Mouse (Mus musculus): ENCODE data around the gene Mcat. TPM values are rescaled to one million over a fixed set of nuclear protein-coding genes. Genes with fewer than 3 reads are reported as not detected.
"Not testable (repeated sequence)": the region's sequence is repeated elsewhere in the genome, so short reads cannot be mapped to it uniquely, and the experiment has no call there.

Gene Mcat
- total RNA-seq, 2 experiments from 2014 or later = 45.0 to 47.3 TPM

- no peak for DNase-seq
These were observed 53.4 kb downstream of the Mcat start for GRCm38 (mm10) chr15:83509950-83510804.

- not testable (repeated sequence) for DNase-seq
These were observed 62.1 kb downstream of the Mcat start for GRCm38 (mm10) chr15:83501483-83501882.

- peak in 1 of 2 experiments; percentile 72 for DNase-seq
These were observed 63.2 kb downstream of the Mcat start for GRCm38 (mm10) chr15:83500352-83500751.

GRCm38 (mm10) chr15:83499211-83499755 lies 64.3 kb downstream of the Mcat start:
- DNase-seq = no peak

- no peak for DNase-seq
These were observed 66.3 kb downstream of the Mcat start for GRCm38 (mm10) chr15:83497299-83497698.

Small RNA genes within 50 kb of the gene (microRNA-seq; reads per million reads assigned to microRNA genes)
- gene Gm24575 = 0 reads per million in 2 experiments

Other genes starting within 250 kb of the Mcat start
- gene Arfgap3, start 213.5 kb downstream of the Mcat start, total RNA-seq (2021) = 10 to 100 TPM in 1 of 2 experiments, 1 to 10 TPM in 1; 10.0 to 12.1 TPM
- 100 to 1,000 TPM; 232 to 280 TPM for gene Pacsin2, start 99.2 kb downstream of the Mcat start, total RNA-seq (2021)
- gene Ttll1, start 52.9 kb downstream of the Mcat start, total RNA-seq (2021) = 10 to 100 TPM; 60.1 TPM
- 1 to 10 TPM; 5.7 to 6.5 TPM for gene Bik, start 36.9 kb downstream of the Mcat start, total RNA-seq (2021)
- 10 to 100 TPM; 66.2 to 75.9 TPM for gene Tspo, start 195 bp downstream of the Mcat start, total RNA-seq (2021)
- gene Ttll12, start 31.4 kb upstream of the Mcat start, total RNA-seq (2021) = 1 to 10 TPM; 6.0 TPM
- under 1 TPM; 0.62 to 0.72 TPM for gene Scube1, start 161.2 kb upstream of the Mcat start, total RNA-seq (2021)
- gene Mpped1, start 215.7 kb upstream of the Mcat start, total RNA-seq (2021) = not detected